Mouse (Mus musculus) testis, adult 2 months (tissue): ENCODE data around the gene Gm5269.

Source experiments
- CTCF ChIP-seq: fragments of 200-500 bp; IDR thresholded peaks from 2 replicates; pipeline ENCODE4 v1.5.1; 2012; ENCODE audit warnings: low read depth, mild to moderate bottlenecking, inconsistent platforms, low read length, moderate library complexity; ENCODE audit not compliant: control insufficient read depth, insufficient read depth, insufficient replicate concordance
- POLR2A ChIP-seq: fragments of 200-500 bp; IDR thresholded peaks from 2 replicates; pipeline ENCODE4 v1.6.1; 2012; ENCODE audit warnings: low read depth, mild to moderate bottlenecking, inconsistent platforms, low read length, moderate library complexity; ENCODE audit not compliant: control insufficient read depth

DNA sequence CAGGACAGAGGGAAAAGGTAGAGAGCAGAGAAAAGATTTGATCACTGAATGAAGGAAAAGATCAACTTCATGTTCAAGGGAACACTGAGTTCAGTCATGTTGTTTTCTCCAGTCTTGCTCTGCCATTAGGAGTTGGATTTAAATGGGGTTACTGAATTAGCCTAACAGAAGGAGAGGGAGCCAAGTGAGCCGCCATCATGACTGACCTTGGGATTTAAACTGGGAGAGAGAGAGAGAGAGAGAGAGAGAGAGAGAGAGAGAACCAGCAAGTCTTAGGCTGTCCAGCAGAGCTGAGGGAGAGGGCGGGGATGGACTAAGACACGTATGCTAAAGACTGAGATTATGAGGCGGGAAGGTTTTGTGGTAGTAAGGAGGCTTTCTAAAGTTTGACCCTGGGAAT, 24.2 kb upstream of the Gm5269 start:
- no peak for TF ChIP-seq CTCF
- no peak for TF ChIP-seq POLR2A
